Mouse (Mus musculus) liver, adult 2 months (tissue): ENCODE results near the gene Dync1li1.

Experiments used
- CTCF ChIP-seq: fragments of 200-500 bp; IDR thresholded peaks from 2 replicates; pipeline ENCODE4 v1.5.1; 2011; ENCODE audit warnings: low read depth, low read length, control low read depth
- POLR2A ChIP-seq: fragments of 200-500 bp; IDR thresholded peaks from 2 replicates; pipeline ENCODE4 v1.6.1; 2011; ENCODE audit warnings: low read length, control low read depth; ENCODE audit not compliant: insufficient read depth; ENCODE audit errors: extremely low read depth

GRCm38 (mm10) chr9:114660506-114660905, 28.1 kb upstream of the Dync1li1 start:
- TF ChIP-seq CTCF (no peak), POLR2A (no peak)
